Mouse (Mus musculus) limb, embryonic 14.5 days (tissue): ENCODE measurements at regions not wholly inside any gene's neighbourhood (a gene's known extent, or its start where the extent isn't known, plus 50 kb on each side); places are given as distances from the start of the nearest gene placed in this dataset.

Experiments used
- ATAC-seq: fragments of 200-750 bp; cut with Nextera tagmentation; 2 replicates; pipeline ENCODE4 v1.8.0; 2017; ENCODE audit warnings: low read depth, moderate number of reproducible peaks, moderate TSS enrichment; ENCODE audit not compliant: low FRiP score
- DNase-seq: peaks from one replicate; pipeline ENCODE4 v3.0.0-alpha.2; 2015; ENCODE audit warnings: low spot score
- H3K27ac ChIP-seq: fragments of 300-500 bp; sonication (generic); replicated peaks from 2 replicates; pipeline ENCODE4 v1.5.1; 2014; ENCODE audit warnings: low read depth, mild to moderate bottlenecking, low read length, moderate library complexity, mixed read lengths
- H3K27me3 ChIP-seq: fragments of 300-500 bp; sonication (generic); 2 replicates; pipeline ENCODE4 v1.6.1; 2014; ENCODE audit warnings: low read length, mixed read lengths; ENCODE audit not compliant: control insufficient read depth, insufficient read depth
- H3K36me3 ChIP-seq: fragments of 300-500 bp; sonication (generic); 2 replicates; pipeline ENCODE4 v1.6.1; 2014; ENCODE audit warnings: mild to moderate bottlenecking, low read length, moderate library complexity, mixed read lengths; ENCODE audit not compliant: control insufficient read depth, insufficient read depth
- H3K4me1 ChIP-seq: fragments of 300-500 bp; sonication (generic); 2 replicates; pipeline ENCODE4 v1.6.1; 2014; ENCODE audit warnings: antibody characterized with exemption, low read length, mixed read lengths; ENCODE audit not compliant: control insufficient read depth, insufficient read depth
- H3K4me2 ChIP-seq: fragments of 300-500 bp; sonication (generic); replicated peaks from 2 replicates; pipeline ENCODE4 v1.6.1; 2014; ENCODE audit warnings: low read depth, mild to moderate bottlenecking, low read length, moderate library complexity; ENCODE audit not compliant: severe bottlenecking
- H3K4me3 ChIP-seq: fragments of 300-500 bp; sonication (generic); replicated peaks from 2 replicates; pipeline ENCODE4 v1.5.1; 2014; ENCODE audit warnings: low read length
- H3K9ac ChIP-seq: fragments of 300-500 bp; sonication (generic); 2 replicates; pipeline ENCODE4 v1.6.1; 2014; ENCODE audit warnings: mild to moderate bottlenecking, low read depth, low read length, moderate library complexity; ENCODE audit not compliant: severe bottlenecking
- H3K9me3 ChIP-seq: fragments of 300-500 bp; sonication (generic); 2 replicates; pipeline ENCODE4 v1.6.1; 2016; ENCODE audit warnings: low read length; ENCODE audit not compliant: control insufficient read depth
- POLR2A ChIP-seq: fragments of 200-500 bp; IDR thresholded peaks from 2 replicates; pipeline ENCODE4 v1.8.0; 2012; ENCODE audit warnings: inconsistent platforms, mild to moderate bottlenecking, moderate library complexity, borderline replicate concordance; ENCODE audit not compliant: insufficient read depth, insufficient read length; ENCODE audit errors: extremely low read depth
- WGBS: fragments of 180-500 bp; shearing (Covaris S2); extraction: QIAGEN DNeasy Blood & Tissue Kit; methylation state at CpG from one replicate; pipeline ENCODE4 v1.1.7; 2014; 5-methylcytosine and 5-hydroxymethylcytosine counted together

GRCm38 (mm10) chr15:62168522-62168921 is 1245.7 kb upstream of the A1bg start:
- ATAC-seq: no peak
- no peak overlapping the region for H3K4me3 ChIP-seq
- no peaks in the 10 kb centered on the region for H3K36me3 ChIP-seq
- H3K9me3 ChIP-seq: no peaks in the 10 kb centered on the region
- H3K4me2 ChIP-seq: no peak overlapping the region
- no peaks in the 10 kb centered on the region for H3K4me1 ChIP-seq
- WGBS: 100% methylated on average over 2 of the region's 2 CpGs
- H3K27ac ChIP-seq: no peak overlapping the region
- H3K9ac ChIP-seq: no peak overlapping the region
- H3K27me3 ChIP-seq: no peaks in the 10 kb centered on the region
- TF ChIP-seq POLR2A: no peak
- no peak for DNase-seq

- WGBS: 88% methylated on average over 5 of the region's 5 CpGs
- Histone ChIP-seq H3K9ac (no peak overlapping the region), H3K4me3 (no peak overlapping the region), H3K27me3 (no peaks in the 10 kb centered on the region), H3K36me3 (no peaks in the 10 kb centered on the region), H3K27ac (no peak overlapping the region), H3K4me2 (no peak overlapping the region), H3K9me3 (no peaks in the 10 kb centered on the region), H3K4me1 (no peaks in the 10 kb centered on the region)
- DNase-seq: no peak
- no peak for ATAC-seq
- TF ChIP-seq POLR2A: no peak
Measured at GRCm38 (mm10) chr15:62166786-62167185, 1244.0 kb upstream of the A1bg start.

- no peak for DNase-seq
- Histone ChIP-seq H3K4me3 (no peak overlapping the region), H3K4me1 (no peaks in the 10 kb centered on the region), H3K36me3 (no peaks in the 10 kb centered on the region), H3K9me3 (no peaks in the 10 kb centered on the region), H3K27me3 (no peaks in the 10 kb centered on the region), H3K27ac (no peak overlapping the region), H3K9ac (no peak overlapping the region), H3K4me2 (no peak overlapping the region)
- ATAC-seq: no peak
- 93% methylated on average over 10 of the region's 10 CpGs for WGBS
- no peak for TF ChIP-seq POLR2A
Measured at GRCm38 (mm10) chr15:62165826-62166500, 1243.2 kb upstream of the A1bg start.

GRCm38 (mm10) chr15:62164766-62165410 is 1242.1 kb upstream of the A1bg start:
- H3K4me1 ChIP-seq: no peaks in the 10 kb centered on the region
- no peak overlapping the region for H3K4me2 ChIP-seq
- H3K27ac ChIP-seq: no peak overlapping the region
- no peak for DNase-seq
- H3K9me3 ChIP-seq: no peaks in the 10 kb centered on the region
- H3K9ac ChIP-seq: no peak overlapping the region
- H3K4me3 ChIP-seq: no peak overlapping the region
- H3K27me3 ChIP-seq: no peaks in the 10 kb centered on the region
- WGBS: 97% methylated on average over 9 of the region's 9 CpGs
- no peak for TF ChIP-seq POLR2A
- no peak for ATAC-seq
- H3K36me3 ChIP-seq: no peaks in the 10 kb centered on the region

GRCm38 (mm10) chr15:62163203-62163602 is 1240.4 kb upstream of the A1bg start:
- TF ChIP-seq POLR2A: no peak
- H3K9me3 ChIP-seq: no peaks in the 10 kb centered on the region
- H3K27ac ChIP-seq: no peak overlapping the region
- no peak overlapping the region for H3K4me3 ChIP-seq
- WGBS: 87% methylated on average over 5 of the region's 5 CpGs
- ATAC-seq (no peak), DNase-seq (no peak)
- no peak overlapping the region for H3K9ac ChIP-seq
- no peaks in the 10 kb centered on the region for H3K27me3 ChIP-seq
- H3K4me2 ChIP-seq: no peak overlapping the region
- H3K36me3 ChIP-seq: no peaks in the 10 kb centered on the region
- H3K4me1 ChIP-seq: no peaks in the 10 kb centered on the region
